ENCODE assay signal across 8 mouse cellular contexts in the genomic region with DNA sequence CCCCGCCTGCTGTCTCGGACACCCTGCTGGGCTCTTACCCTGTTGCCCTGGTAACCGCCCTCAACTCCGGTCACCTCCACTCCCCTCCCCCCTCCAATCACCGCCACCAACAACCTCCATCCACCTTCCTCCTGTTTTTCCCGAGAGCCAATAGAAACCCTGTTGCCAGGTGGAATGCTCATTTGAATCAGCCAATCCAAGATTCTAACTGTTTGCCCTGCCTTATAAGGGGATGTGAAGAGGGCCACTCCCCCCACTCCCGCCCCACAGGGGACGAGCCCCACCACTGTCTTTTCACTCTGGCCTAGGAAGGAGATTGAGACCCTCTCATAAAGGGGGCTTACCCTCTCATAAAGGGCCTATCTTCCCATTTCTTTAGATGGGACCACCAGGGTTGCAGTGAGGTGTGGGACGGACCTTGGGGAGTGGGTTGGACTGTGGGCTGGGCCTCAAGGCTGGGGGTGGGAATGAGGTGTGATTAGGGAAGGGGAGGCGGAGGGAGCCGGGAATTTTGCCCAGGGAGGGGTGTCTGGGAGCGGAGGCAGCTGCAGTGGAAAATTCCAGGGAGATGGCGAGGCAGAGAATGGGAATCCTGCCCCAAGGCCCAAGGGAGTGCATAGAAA. TPM values are rescaled to one million over a fixed set of nuclear protein-coding genes. Genes with fewer than 3 reads are reported as not detected.
DNase-seq lines count a peak whose midpoint lies in the region; ATAC-seq lines count a peak whose summit lies in the region.

A gene (minus strand): TSS at position 409 of the 623 bp plus-strand sequence.

- peaks cover 47% of the 10 kb centered on the region for H3K4me1 ChIP-seq in embryonic facial prominence, embryonic 15.5 days
- H3K4me1 ChIP-seq in limb, embryonic 13.5 days: peaks cover 52% of the 10 kb centered on the region
- peaks cover 36% of the 10 kb centered on the region for H3K4me1 ChIP-seq in midbrain, embryonic 15.5 days
- peaks cover 27% of the 10 kb centered on the region for H3K4me1 ChIP-seq in stomach, embryonic 14.5 days (ENCODE audit: control insufficient read depth, insufficient read depth, low read length)

- 1% methylated on average over 13 of the region's 13 CpGs for WGBS in embryonic facial prominence, embryonic 15.5 days
- under 1% methylated on average over 13 of the region's 13 CpGs for WGBS in limb, embryonic 13.5 days
- 0% methylated on average over 13 of the region's 13 CpGs for WGBS in midbrain, embryonic 15.5 days
- WGBS in stomach, embryonic 14.5 days: 2% methylated on average over 13 of the region's 13 CpGs

- H3K9ac ChIP-seq in embryonic facial prominence, embryonic 15.5 days: no peak within 1 kb of the TSS
- H3K9ac ChIP-seq in limb, embryonic 13.5 days: no peak within 1 kb of the TSS; the same call in 1 of the 2 replicates
- peak within 1 kb of the TSS; percentile 99 for H3K9ac ChIP-seq in midbrain, embryonic 15.5 days
- H3K9ac ChIP-seq in stomach, embryonic 14.5 days (replicated peaks; ENCODE audit: low read depth, low read length): 0 out of 2 replicates have a peak within 1 kb of the TSS, but pooled peaks have one; percentile 14

- peak within 1 kb of the TSS; percentile 89 for H3K4me2 ChIP-seq in embryonic facial prominence, embryonic 15.5 days (replicated peaks)
- peak within 1 kb of the TSS; percentile 100 for H3K4me2 ChIP-seq in limb, embryonic 13.5 days (replicated peaks)
- H3K4me2 ChIP-seq in midbrain, embryonic 15.5 days: peak within 1 kb of the TSS; percentile 95
- H3K4me2 ChIP-seq in stomach, embryonic 14.5 days (replicated peaks; ENCODE audit: low read depth, low read length): peak within 1 kb of the TSS; percentile 99

- DNase-seq in 3134 (ENCODE audit: extremely low read depth, insufficient read length, low spot score): peak; percentile 95
- DNase-seq in adrenal gland, postnatal 25 days: peak; percentile 92
- peak; percentile 96 to 97 for DNase-seq in heart, adult 9 months (ENCODE audit: low spot score in 2 of 2)
- DNase-seq in kidney, adult 9 months: peak; percentile 99

- ATAC-seq in embryonic facial prominence, embryonic 15.5 days (ENCODE audit: insufficient number of reproducible peaks, low FRiP score, low TSS enrichment, low read depth): peak; percentile 83
- peak; percentile 91 for ATAC-seq in limb, embryonic 13.5 days (ENCODE audit: low FRiP score, low read depth)
- ATAC-seq in midbrain, embryonic 15.5 days (replicated peaks): peak; percentile 88
- ATAC-seq in stomach, embryonic 14.5 days (ENCODE audit: insufficient number of reproducible peaks, insufficient read depth, low FRiP score, low read depth): peak; percentile 87

- no peaks in the 10 kb centered on the region for H3K27me3 ChIP-seq in embryonic facial prominence, embryonic 15.5 days
- H3K27me3 ChIP-seq in limb, embryonic 13.5 days: no peaks in the 10 kb centered on the region
- no peaks in the 10 kb centered on the region for H3K27me3 ChIP-seq in midbrain, embryonic 15.5 days (replicated peaks)
- H3K27me3 ChIP-seq in stomach, embryonic 14.5 days (ENCODE audit: control insufficient read depth, insufficient read depth, low read length): no peaks in the 10 kb centered on the region

- peak within 1 kb of the TSS; percentile 89 for H3K4me3 ChIP-seq in embryonic facial prominence, embryonic 15.5 days (replicated peaks)
- peak within 1 kb of the TSS; percentile 90 for H3K4me3 ChIP-seq in limb, embryonic 13.5 days
- peak within 1 kb of the TSS; percentile 86 for H3K4me3 ChIP-seq in midbrain, embryonic 15.5 days
- peak within 1 kb of the TSS; percentile 18 for H3K4me3 ChIP-seq in stomach, embryonic 14.5 days (ENCODE audit: low read depth, low read length)

- H3K36me3 ChIP-seq in embryonic facial prominence, embryonic 15.5 days: peaks cover 3% of the 10 kb centered on the region
- H3K36me3 ChIP-seq in limb, embryonic 13.5 days: peaks cover 4% of the 10 kb centered on the region
- no peaks in the 10 kb centered on the region for H3K36me3 ChIP-seq in midbrain, embryonic 15.5 days (replicated peaks)
- peaks cover 8% of the 10 kb centered on the region; the same call in 1 of the 2 replicates for H3K36me3 ChIP-seq in stomach, embryonic 14.5 days (ENCODE audit: control insufficient read depth, insufficient read depth, low read length)

- peak within 1 kb of the TSS; percentile 100 for H3K27ac ChIP-seq in embryonic facial prominence, embryonic 15.5 days (replicated peaks)
- H3K27ac ChIP-seq in limb, embryonic 13.5 days: peak within 1 kb of the TSS; percentile 100
- H3K27ac ChIP-seq in midbrain, embryonic 15.5 days: peak within 1 kb of the TSS; percentile 100
- peak within 1 kb of the TSS; percentile 100 for H3K27ac ChIP-seq in stomach, embryonic 14.5 days (ENCODE audit: low read length)

- H3K9me3 ChIP-seq in embryonic facial prominence, embryonic 15.5 days (replicated peaks): no peaks in the 10 kb centered on the region
- H3K9me3 ChIP-seq in limb, embryonic 13.5 days: no peaks in the 10 kb centered on the region
- H3K9me3 ChIP-seq in midbrain, embryonic 15.5 days: no peaks in the 10 kb centered on the region
- no peaks in the 10 kb centered on the region for H3K9me3 ChIP-seq in stomach, embryonic 14.5 days (ENCODE audit: control insufficient read depth, low read depth, low read length)

RNA-seq across cellular contexts. Expression of the gene that starts here (rescaled TPM):
- total RNA-seq in adrenal gland, postnatal 25 days (2021): 790 and 858 TPM in 2 replicates
- polyA plus RNA-seq in embryonic facial prominence, embryonic 15.5 days (2015; fragmentation: Nextera tagmentation; extraction: Ambion mirVana): 355 and 368 TPM in 2 replicates
- 303 and 321 TPM in 2 replicates for polyA plus RNA-seq in limb, embryonic 13.5 days (2015; fragmentation: Nextera tagmentation; extraction: Ambion mirVana)
- 880 and 884 TPM in 2 replicates for polyA plus RNA-seq in midbrain, embryonic 15.5 days (2015; fragmentation: Nextera tagmentation; extraction: Ambion mirVana)
- 320 TPM in 2 replicates for polyA plus RNA-seq in stomach, embryonic 14.5 days (2014; fragmentation: Nextera tagmentation; extraction: Ambion mirVana)

Comparison
In these comparisons a context has a peak if more than half of its experiments do, and no peak if none do; other contexts are left out.
1. Peak in every context shown above with its lines: DNase-seq, ATAC-seq, H3K4me3 ChIP-seq and H3K27ac ChIP-seq.
2. H3K4me3 ChIP-seq: peak in every context shown above with its lines; median percentile 90 in limb, embryonic 13.5 days; 89 in embryonic facial prominence, embryonic 15.5 days; 86 in midbrain, embryonic 15.5 days; 18 in stomach, embryonic 14.5 days.
3. H3K9ac ChIP-seq: peak in midbrain, embryonic 15.5 days (single experiment) and stomach, embryonic 14.5 days (single experiment); none in embryonic facial prominence, embryonic 15.5 days (single experiment) and limb, embryonic 13.5 days (single experiment).